Mouse (Mus musculus) embryonic facial prominence, embryonic 11.5 days (tissue): ENCODE data around the gene Mob3b. TPM values are rescaled to one million over a fixed set of nuclear protein-coding genes. Genes with fewer than 3 reads are reported as not detected.

Experiments used
- ATAC-seq: fragments of 200-750 bp; cut with Nextera tagmentation; replicated peaks from 2 replicates; pipeline ENCODE4 v1.8.0; 2017; ENCODE audit warnings: low read depth; ENCODE audit not compliant: insufficient number of reproducible peaks, low FRiP score, low TSS enrichment
- DNase-seq: peaks from one replicate; pipeline ENCODE4 v3.0.0-alpha.2; 2015; ENCODE audit warnings: low spot score
- H3K27ac ChIP-seq: fragments of 300-500 bp; sonication (generic); replicated peaks from 2 replicates; pipeline ENCODE4 v1.5.1; 2014; ENCODE audit warnings: mild to moderate bottlenecking, low read depth, low read length, control low read depth
- H3K27me3 ChIP-seq: fragments of 300-500 bp; sonication (generic); 2 replicates; pipeline ENCODE4 v1.6.1; 2014; ENCODE audit warnings: mild to moderate bottlenecking, low read length, moderate library complexity, mixed read lengths; ENCODE audit not compliant: control insufficient read depth, insufficient read depth
- H3K36me3 ChIP-seq: fragments of 300-500 bp; sonication (generic); replicated peaks from 2 replicates; pipeline ENCODE4 v1.6.1; 2014; ENCODE audit warnings: low read depth, mild to moderate bottlenecking, low read length, moderate library complexity, mixed read lengths; ENCODE audit not compliant: control insufficient read depth, insufficient read depth
- H3K4me1 ChIP-seq: fragments of 300-500 bp; sonication (generic); 2 replicates; pipeline ENCODE4 v1.6.1; 2014; ENCODE audit warnings: low read length, mixed read lengths; ENCODE audit not compliant: control insufficient read depth, insufficient read depth
- H3K4me2 ChIP-seq: fragments of 300-500 bp; sonication (generic); 2 replicates; pipeline ENCODE4 v1.6.1; 2014; ENCODE audit warnings: low read depth, mild to moderate bottlenecking, control low read depth, low read length, moderate library complexity
- H3K4me3 ChIP-seq: fragments of 300-500 bp; sonication (generic); 2 replicates; pipeline ENCODE4 v1.5.1; 2014; ENCODE audit warnings: low read depth, low read length, control low read depth
- H3K9ac ChIP-seq: fragments of 300-500 bp; sonication (generic); replicated peaks from 2 replicates; pipeline ENCODE4 v1.6.1; 2014; ENCODE audit warnings: mild to moderate bottlenecking, control low read depth, low read length
- H3K9me3 ChIP-seq: fragments of 300-500 bp; sonication (generic); replicated peaks from 2 replicates; pipeline ENCODE4 v1.6.1; 2016; ENCODE audit warnings: mild to moderate bottlenecking, low read length, inconsistent platforms, mixed read lengths; ENCODE audit not compliant: control insufficient read depth
- WGBS: fragments of 180-500 bp; shearing (Covaris S2); extraction: QIAGEN DNeasy Blood & Tissue Kit; methylation state at CpG from one replicate; pipeline ENCODE4 v1.1.7; 2014; 5-methylcytosine and 5-hydroxymethylcytosine counted together
- polyA plus RNA-seq: library from polyadenylated mRNA; unstranded; fragments of >200 nt; fragmentation: Nextera tagmentation; extraction: Ambion mirVana; gene quantifications from 2 replicates; pipeline ENCODE4 v1.2.1, GENCODE M21; 2014

Gene Mob3b
- 11.9 and 12.3 TPM in 2 replicates for polyA plus RNA-seq

DNA sequence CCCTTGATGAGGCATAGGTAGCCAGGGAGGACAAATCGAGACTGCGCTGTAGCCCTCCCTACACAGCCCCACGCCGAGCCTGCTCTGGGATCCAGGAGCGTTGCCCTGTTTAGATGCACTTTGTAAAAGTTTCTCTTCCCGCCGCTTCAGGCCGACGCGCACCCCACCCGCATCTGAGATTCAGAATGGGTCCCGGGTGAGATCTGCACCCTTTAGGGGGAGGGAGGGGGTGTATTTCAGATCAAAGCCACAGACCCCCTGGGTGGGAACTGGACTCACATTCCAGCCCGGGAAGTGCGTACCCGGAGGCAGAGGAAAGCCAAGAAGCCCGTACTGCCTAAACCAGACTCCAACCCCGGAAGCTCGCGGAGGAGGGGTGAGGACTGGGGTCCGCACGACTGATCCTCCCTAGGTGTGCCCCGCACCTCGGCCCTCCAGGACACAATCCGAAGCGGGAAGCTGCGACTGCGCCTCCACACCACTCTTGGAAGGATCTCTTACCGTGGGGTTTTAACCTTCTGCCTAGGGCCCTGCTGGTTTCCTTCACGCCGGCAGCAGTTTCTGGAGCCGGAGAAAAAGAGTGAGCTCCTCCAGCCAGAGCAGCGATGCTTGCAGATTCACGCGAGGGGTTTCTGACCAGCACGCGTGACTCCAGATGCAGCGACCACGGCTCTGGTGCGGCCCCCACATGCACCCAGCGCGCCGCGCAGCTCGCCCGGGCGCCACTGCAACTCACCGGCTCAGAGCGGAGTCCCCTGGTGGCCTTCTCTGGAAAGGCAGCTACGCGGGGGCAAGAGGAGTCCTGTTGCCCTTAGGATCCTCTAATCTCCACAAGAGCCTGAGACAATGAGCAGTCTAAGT is at the start of gene Mob3b:
Mob3b (minus strand) TSS at position 734 of the 861 bp plus-strand sequence.
- H3K27me3 ChIP-seq: no peaks in the 10 kb centered on the region
- under 1% methylated on average over 50 of the region's 50 CpGs for WGBS
- ATAC-seq: peak; percentile 83
- H3K4me2 ChIP-seq: peak within 1 kb of the TSS; percentile 46
- H3K9ac ChIP-seq: peak within 1 kb of the TSS; percentile 77
- DNase-seq: peak; percentile 90
- no peaks in the 10 kb centered on the region for H3K9me3 ChIP-seq
- no peaks in the 10 kb centered on the region for H3K4me1 ChIP-seq
- no peaks in the 10 kb centered on the region for H3K36me3 ChIP-seq
- H3K27ac ChIP-seq: peak within 1 kb of the TSS; percentile 52
- H3K4me3 ChIP-seq: peak within 1 kb of the TSS; percentile 65

DNA sequence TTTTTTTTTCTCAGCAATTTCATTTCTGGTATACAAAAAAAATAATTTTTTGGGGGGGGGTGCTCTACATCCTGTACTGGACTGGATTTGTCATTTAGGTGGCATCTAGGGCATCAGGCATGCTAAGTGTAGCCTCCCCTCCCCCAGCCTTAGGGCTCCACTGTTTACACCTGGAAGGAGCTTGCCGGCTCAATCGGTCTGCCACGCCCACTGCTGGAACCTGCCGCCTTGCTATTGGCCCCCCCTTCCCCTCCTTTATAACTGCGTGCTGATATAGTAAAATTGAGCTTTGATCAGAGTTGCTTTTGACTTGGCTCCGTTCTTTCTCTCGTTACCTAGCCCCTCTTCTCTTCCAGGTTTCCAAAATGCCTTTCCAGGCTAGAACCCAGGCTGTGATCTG is 47.4 kb upstream of the Mob3b start:
- no peak overlapping the region for H3K4me2 ChIP-seq
- no peaks in the 10 kb centered on the region for H3K4me1 ChIP-seq
- H3K9ac ChIP-seq: no peak overlapping the region
- H3K36me3 ChIP-seq: no peaks in the 10 kb centered on the region
- WGBS: 66% methylated on average over 7 of the region's 7 CpGs
- no peaks in the 10 kb centered on the region for H3K9me3 ChIP-seq
- H3K27ac ChIP-seq: no peak overlapping the region
- no peaks in the 10 kb centered on the region for H3K27me3 ChIP-seq
- no peak overlapping the region for H3K4me3 ChIP-seq
- DNase-seq: no peak
- no peak for ATAC-seq

DNA sequence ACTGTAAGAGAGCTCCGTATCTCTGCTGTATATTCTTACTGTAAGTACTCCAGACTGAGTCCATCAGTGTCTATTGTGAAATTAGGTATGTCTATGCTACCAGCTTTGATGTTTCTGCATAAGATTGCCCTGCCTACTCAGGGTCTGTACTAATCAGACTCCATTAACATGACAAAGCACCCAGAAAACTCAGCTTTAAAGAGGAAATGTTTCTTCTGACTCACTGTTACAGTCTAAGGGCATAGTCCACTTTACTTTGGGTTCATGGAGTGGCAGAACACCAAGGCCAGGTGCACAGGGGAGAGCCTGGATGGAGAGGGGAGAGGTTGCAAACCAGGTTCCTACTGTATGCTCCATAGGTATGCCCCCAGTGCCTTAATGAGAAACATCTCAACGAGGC is 46.4 kb upstream of the Mob3b start:
- ATAC-seq (no peak), DNase-seq (no peak)
- Histone ChIP-seq H3K27me3 (no peaks in the 10 kb centered on the region), H3K4me1 (no peaks in the 10 kb centered on the region), H3K4me3 (no peak overlapping the region), H3K27ac (no peak overlapping the region), H3K9me3 (no peaks in the 10 kb centered on the region), H3K9ac (no peak overlapping the region), H3K4me2 (no peak overlapping the region), H3K36me3 (no peaks in the 10 kb centered on the region)
- WGBS: 90% methylated on average over 2 of the region's 2 CpGs

DNA sequence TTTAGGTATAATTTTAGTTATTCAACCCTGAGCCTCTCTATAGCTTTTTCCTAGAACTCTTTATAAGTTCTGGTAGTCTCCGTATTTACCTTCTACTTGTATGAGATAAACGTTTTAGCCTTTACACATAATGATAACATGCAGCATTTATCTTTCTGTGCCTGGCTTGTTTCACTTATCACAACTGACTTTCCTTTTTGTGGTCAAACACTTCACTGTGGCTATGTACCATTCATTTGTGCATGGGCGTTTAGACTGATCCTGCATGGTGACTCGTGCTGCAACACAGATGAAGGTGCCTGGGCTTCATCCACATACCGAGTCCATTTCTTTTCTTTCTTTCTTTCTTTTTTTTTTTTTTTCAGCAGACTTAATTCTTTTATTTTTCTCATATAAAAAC is 44.4 kb upstream of the Mob3b start:
- Histone ChIP-seq H3K4me3 (no peak overlapping the region), H3K9me3 (no peaks in the 10 kb centered on the region), H3K27ac (no peak overlapping the region), H3K4me2 (no peak overlapping the region), H3K27me3 (no peaks in the 10 kb centered on the region), H3K9ac (no peak overlapping the region), H3K36me3 (no peaks in the 10 kb centered on the region), H3K4me1 (no peaks in the 10 kb centered on the region)
- DNase-seq: no peak
- 95% methylated on average over 5 of the region's 5 CpGs for WGBS
- ATAC-seq: no peak

DNA sequence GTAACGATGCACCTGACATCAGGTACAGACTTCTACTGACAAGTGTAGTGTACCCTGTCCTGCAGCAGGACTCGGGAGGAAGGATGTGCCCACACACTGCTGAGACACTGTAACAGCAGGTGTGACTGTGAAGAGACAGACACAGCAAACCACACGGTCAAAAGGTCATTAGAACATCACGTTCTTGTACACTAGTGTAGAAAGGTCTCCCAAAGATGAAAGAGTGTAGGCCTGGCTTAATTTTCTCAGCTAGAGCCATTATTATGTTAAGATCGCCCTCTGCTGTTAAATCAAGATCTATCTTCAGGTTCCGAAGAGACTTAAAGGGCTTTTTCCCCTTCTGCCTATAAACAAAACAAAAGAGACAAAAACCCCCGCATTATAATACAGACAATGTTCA is 35.4 kb upstream of the Mob3b start:
- 44% methylated on average over 7 of the region's 7 CpGs for WGBS
- peak; percentile 62 for DNase-seq

GRCm38 (mm10) chr4:35189794-35190193 is 32.5 kb upstream of the Mob3b start:
- DNase-seq: no peak

More for the DNA sequence above, 35.4 kb upstream of the Mob3b start:
- no peak overlapping the region for H3K4me3 ChIP-seq
- H3K27ac ChIP-seq: no peak overlapping the region
- no peaks in the 10 kb centered on the region for H3K27me3 ChIP-seq
- no peaks in the 10 kb centered on the region for H3K4me1 ChIP-seq
- ATAC-seq: no peak
- H3K9ac ChIP-seq: no peak overlapping the region
- H3K4me2 ChIP-seq: no peak overlapping the region
- H3K9me3 ChIP-seq: no peaks in the 10 kb centered on the region
- H3K36me3 ChIP-seq: no peaks in the 10 kb centered on the region

GRCm38 (mm10) chr4:35187617-35188326 is 30.5 kb upstream of the Mob3b start:
- no peak for ATAC-seq
- Histone ChIP-seq H3K9me3 (no peaks in the 10 kb centered on the region), H3K4me3 (no peak overlapping the region), H3K36me3 (no peaks in the 10 kb centered on the region), H3K27me3 (no peaks in the 10 kb centered on the region), H3K4me2 (no peak overlapping the region), H3K4me1 (no peaks in the 10 kb centered on the region), H3K9ac (no peak overlapping the region), H3K27ac (no peak overlapping the region)
- WGBS: 89% methylated on average over 8 of the region's 8 CpGs
- no peak for DNase-seq

More at GRCm38 (mm10) chr4:35189794-35190193, 32.5 kb upstream of the Mob3b start:
- no peaks in the 10 kb centered on the region for H3K9me3 ChIP-seq
- H3K27me3 ChIP-seq: no peaks in the 10 kb centered on the region
- H3K4me1 ChIP-seq: no peaks in the 10 kb centered on the region
- ATAC-seq: no peak
- H3K9ac ChIP-seq: no peak overlapping the region
- H3K36me3 ChIP-seq: no peaks in the 10 kb centered on the region
- no peak overlapping the region for H3K27ac ChIP-seq
- no peak overlapping the region for H3K4me3 ChIP-seq
- H3K4me2 ChIP-seq: no peak overlapping the region
- WGBS: 81% methylated on average over 5 of the region's 5 CpGs
